Mouse (Mus musculus) thymus, postnatal 25 days (tissue): Measurements from ENCODE around the gene Chek2.

Experiments
- DNase-seq: peaks from one replicate; pipeline ENCODE4 v3.0.0; 2022

Gene Chek2

GRCm38 (mm10) chr5:110906708-110907107 lies 66.9 kb downstream of the Chek2 start:
- no peak for DNase-seq

- DNase-seq: no peak
Measured at GRCm38 (mm10) chr5:110908879-110909278, 69.1 kb downstream of the Chek2 start.

DNA sequence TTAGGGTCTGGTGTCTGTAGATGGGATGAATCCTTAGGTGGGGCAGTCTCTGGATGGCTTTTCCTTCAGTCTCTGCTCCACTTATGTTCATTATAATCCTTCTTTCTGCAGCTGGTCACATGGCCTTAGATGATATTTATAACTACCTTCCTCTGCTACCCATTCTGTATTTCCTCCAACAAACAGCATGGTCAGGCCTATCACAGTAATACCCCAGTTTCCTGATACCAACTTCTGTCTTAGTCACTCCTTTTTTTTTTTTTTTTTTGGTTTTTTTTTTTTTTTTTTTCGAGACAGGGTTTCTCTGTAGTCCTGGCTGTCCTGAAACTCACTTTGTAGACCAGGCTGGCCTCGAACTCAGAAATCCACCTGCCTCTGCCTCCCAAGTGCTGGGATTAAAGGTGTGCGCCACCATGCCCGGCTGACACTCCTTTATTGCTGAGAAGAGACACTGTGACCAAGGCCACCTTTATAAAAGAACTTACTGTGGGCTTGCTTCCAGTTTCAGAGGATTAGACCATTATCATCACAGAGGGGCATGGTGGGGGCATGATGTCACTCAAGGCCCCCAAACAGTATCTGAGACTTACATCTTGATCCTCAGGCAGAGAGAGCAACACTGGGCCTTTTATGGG lies 70.3 kb downstream of the Chek2 start:
- no peak for DNase-seq

DNA sequence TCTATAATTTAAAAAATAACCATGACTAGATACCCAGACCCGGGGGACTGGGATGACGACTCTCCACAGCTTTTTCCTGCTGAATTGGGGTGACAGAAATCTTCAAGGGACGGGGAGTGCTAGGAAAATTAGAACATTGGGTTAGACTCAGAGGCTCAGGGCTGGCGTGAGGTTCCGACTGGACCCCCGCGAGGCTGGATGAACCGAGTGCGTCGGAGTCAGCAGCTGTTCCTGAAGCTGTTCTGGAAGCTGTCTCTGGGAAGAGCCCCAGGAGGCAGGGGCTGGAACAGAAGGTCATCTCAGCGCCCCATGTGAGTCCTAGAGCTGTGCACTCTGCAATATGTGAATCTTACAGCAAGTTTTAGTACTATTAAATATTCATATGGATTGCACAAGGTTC lies 75.1 kb downstream of the Chek2 start:
- DNase-seq: no peak

- no peak for DNase-seq
Measured at GRCm38 (mm10) chr5:110916241-110916640, 76.5 kb downstream of the Chek2 start.

GRCm38 (mm10) chr5:110919541-110919940 lies 79.8 kb downstream of the Chek2 start:
- DNase-seq: no peak

DNA sequence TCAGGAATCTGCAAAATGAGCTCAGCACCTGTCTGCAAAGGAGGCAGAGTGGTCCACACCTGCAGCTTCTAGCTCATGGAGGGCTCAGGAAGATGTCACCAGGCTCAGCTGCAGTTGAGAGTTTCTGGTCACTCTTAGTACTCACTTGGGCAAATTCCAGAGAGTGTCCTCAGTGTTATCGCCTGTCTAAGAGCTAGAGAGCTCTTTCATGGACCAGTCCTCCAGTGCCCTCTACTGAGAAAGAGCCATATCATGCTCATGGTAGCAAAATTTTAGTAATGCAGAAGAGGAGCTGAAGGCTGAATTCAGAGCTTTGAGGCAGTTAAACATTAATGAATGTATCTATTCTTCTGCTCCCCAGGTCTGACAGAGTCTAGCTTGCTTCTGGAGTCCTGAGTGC lies 83.6 kb downstream of the Chek2 start:
- no peak for DNase-seq
